Mouse (Mus musculus): ENCODE measurements around the gene 3110082I17Rik.
A peak's percentile ranks its signal among the peaks of the same experiment; 100 is the strongest.

GRCm38 (mm10) chr5:139344021-139344686, 116.2 kb downstream of the 3110082I17Rik start:
- TF ChIP-seq CTCF (conservative IDR thresholded peaks at IDR 0.05; ENCODE audit: insufficient read depth, insufficient read length, low read depth, low read length) (peak; percentile 84), POLR2A (IDR thresholded peaks at IDR 0.05; ENCODE audit: low read depth, low read length) (no peak)
